Mouse (Mus musculus): ENCODE data around the gene Tanc1. TPM values are rescaled to one million over a fixed set of nuclear protein-coding genes. Genes with fewer than 3 reads are reported as not detected.

Tanc1 gene
- total RNA-seq, 2 experiments from 2014 or later, result 26.3 to 32.3 TPM

- no peak for DNase-seq (ENCODE audit: extremely low spot score in 1 of 2, low spot score in 2 of 2)
- H3K4me3 ChIP-seq, result no peak overlapping the region
- H3K27ac ChIP-seq, result no peak overlapping the region
- intact Hi-C loops (cut with DNase I), result no loop called here
- TF ChIP-seq CTCF (IDR thresholded peaks at IDR 0.05), result no peak
Observed at GRCm38 (mm10) chr2:59716461-59716860, 104.6 kb downstream of the Tanc1 start.

GRCm38 (mm10) chr2:59717746-59718294, 106.0 kb downstream of the Tanc1 start:
- intact Hi-C loops (cut with DNase I), result no loop called here
- no peak for DNase-seq (ENCODE audit: extremely low spot score in 1 of 2, low spot score in 2 of 2)
- Histone ChIP-seq H3K27ac (no peak overlapping the region), H3K4me3 (no peak overlapping the region)
- no peak for TF ChIP-seq CTCF (IDR thresholded peaks at IDR 0.05)

GRCm38 (mm10) chr2:59718601-59719416, 107.0 kb downstream of the Tanc1 start:
- Histone ChIP-seq H3K4me3 (no peak overlapping the region), H3K27ac (no peak overlapping the region)
- intact Hi-C loops (cut with DNase I), result no loop called here
- no peak for DNase-seq (ENCODE audit: extremely low spot score in 1 of 2, low spot score in 2 of 2)
- no peak for TF ChIP-seq CTCF (IDR thresholded peaks at IDR 0.05)

DNA sequence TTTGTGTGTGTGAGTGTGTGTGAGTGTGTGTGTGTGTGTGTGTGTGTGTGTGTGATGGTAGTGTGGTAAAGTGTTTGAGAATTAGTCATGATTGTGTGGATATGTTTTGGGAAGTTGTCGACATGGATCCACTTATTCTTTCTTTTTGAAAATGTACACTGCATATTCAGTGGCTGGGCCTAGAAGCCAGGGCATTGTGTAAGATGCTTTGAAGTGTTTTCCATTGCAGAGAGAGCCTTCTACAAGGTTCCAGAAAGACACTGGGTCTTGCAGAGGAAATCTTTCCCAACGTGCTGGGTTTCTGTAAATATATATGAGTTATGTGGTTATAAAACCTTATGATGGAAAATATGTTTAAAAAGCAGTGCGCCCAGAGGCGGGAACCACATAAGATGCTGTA, 108.0 kb downstream of the Tanc1 start:
- intact Hi-C loops (cut with DNase I), result no loop called here
- H3K27ac ChIP-seq, result no peak overlapping the region
- TF ChIP-seq CTCF (IDR thresholded peaks at IDR 0.05), result no peak
- DNase-seq (ENCODE audit: extremely low spot score in 1 of 2, low spot score in 2 of 2), result no peak
- no peak overlapping the region for H3K4me3 ChIP-seq

GRCm38 (mm10) chr2:59721119-59721518, 109.3 kb downstream of the Tanc1 start:
- intact Hi-C loops (cut with DNase I), result no loop called here
- Histone ChIP-seq H3K27ac (no peak overlapping the region), H3K4me3 (no peak overlapping the region)
- DNase-seq (ENCODE audit: extremely low spot score in 1 of 2, low spot score in 2 of 2), result no peak
- TF ChIP-seq CTCF (IDR thresholded peaks at IDR 0.05), result no peak

GRCm38 (mm10) chr2:59721758-59722157, 109.9 kb downstream of the Tanc1 start:
- no peak overlapping the region for H3K27ac ChIP-seq
- no peak overlapping the region for H3K4me3 ChIP-seq
- TF ChIP-seq CTCF (IDR thresholded peaks at IDR 0.05), result no peak
- intact Hi-C loops (cut with DNase I), result no loop called here
- DNase-seq (ENCODE audit: extremely low spot score in 1 of 2, low spot score in 2 of 2), result no peak

- H3K4me3 ChIP-seq, result no peak overlapping the region
- no peak for DNase-seq (ENCODE audit: extremely low spot score in 1 of 2, low spot score in 2 of 2)
- intact Hi-C loops (cut with DNase I), result no loop called here
- no peak overlapping the region for H3K27ac ChIP-seq
- no peak for TF ChIP-seq CTCF (IDR thresholded peaks at IDR 0.05)
Observed at GRCm38 (mm10) chr2:59723311-59723710, 111.5 kb downstream of the Tanc1 start.

DNA sequence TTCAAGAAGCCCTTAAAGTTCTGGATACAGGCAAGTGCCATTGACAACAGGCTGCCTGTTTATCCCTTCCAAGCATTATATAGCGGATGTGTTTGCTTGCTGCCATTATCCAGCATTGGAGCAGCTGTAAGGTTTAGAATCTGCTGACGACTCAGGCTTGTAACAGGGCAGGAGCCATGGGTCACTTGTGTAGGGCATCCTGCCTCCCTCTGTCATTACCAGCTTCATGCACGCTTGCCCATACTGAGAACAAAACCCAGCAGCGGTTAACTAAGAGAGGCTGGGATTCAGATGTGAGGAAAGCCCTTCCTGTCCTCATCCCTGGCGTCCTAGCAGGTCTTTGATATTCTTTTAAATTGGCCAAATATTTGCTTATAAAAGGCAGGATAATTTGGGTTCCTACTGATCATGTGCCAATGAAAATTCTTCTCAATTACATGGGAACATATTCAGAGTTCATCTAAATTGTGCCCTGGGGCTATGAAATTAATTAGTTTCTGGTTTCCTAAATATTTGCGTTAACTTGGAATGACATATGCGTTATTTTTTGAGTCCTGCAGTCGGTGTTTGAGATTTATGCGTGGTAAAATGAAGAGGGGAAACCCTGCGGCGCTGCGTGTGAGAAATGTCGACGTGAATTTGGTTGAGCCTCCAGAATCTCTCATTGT, 113.8 kb downstream of the Tanc1 start:
- DNase-seq (ENCODE audit: extremely low spot score in 1 of 2, low spot score in 2 of 2), result no peak
- H3K4me3 ChIP-seq, result no peak overlapping the region
- no peak for TF ChIP-seq CTCF (IDR thresholded peaks at IDR 0.05)
- intact Hi-C loops (cut with DNase I), result no loop called here
- H3K27ac ChIP-seq, result no peak overlapping the region

GRCm38 (mm10) chr2:59731831-59732230, 120.0 kb downstream of the Tanc1 start:
- TF ChIP-seq CTCF (IDR thresholded peaks at IDR 0.05), result no peak
- DNase-seq (ENCODE audit: extremely low spot score in 1 of 2, low spot score in 2 of 2), result no peak
- intact Hi-C loops (cut with DNase I), result no loop called here
- H3K27ac ChIP-seq, result no peak overlapping the region
- no peak overlapping the region for H3K4me3 ChIP-seq

- no peak for TF ChIP-seq CTCF (IDR thresholded peaks at IDR 0.05)
- Histone ChIP-seq H3K4me3 (no peak overlapping the region), H3K27ac (no peak overlapping the region)
- intact Hi-C loops (cut with DNase I), result no loop called here
- no peak for DNase-seq (ENCODE audit: extremely low spot score in 1 of 2, low spot score in 2 of 2)
Observed at GRCm38 (mm10) chr2:59733410-59733809, 121.6 kb downstream of the Tanc1 start.

DNA sequence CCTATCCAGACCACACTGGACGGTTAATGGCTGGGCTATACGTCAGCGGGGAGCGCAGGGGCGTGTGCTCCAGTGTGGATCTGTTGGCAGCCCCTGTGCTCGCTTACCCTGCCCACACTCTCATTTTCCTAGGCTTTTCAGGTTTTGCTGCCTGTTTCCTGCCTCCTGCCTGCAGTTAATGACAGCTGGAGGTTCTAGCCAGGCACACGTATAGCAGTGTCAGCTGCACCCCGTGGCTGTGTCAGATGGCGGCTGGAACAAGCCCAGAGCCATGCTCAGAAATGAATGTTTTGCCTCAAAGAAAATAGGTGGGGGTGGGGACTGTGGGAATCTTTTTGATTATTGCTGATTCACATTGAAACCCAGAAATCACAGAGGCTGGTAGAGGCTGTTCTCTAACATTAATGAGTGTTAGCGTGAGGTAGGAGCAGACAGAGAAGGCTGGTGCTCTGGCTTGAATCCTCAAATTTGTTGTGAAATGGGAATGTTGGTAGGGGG, 124.6 kb downstream of the Tanc1 start:
- H3K27ac ChIP-seq, result no peak overlapping the region
- H3K4me3 ChIP-seq, result no peak overlapping the region
- DNase-seq (ENCODE audit: extremely low spot score in 1 of 2, low spot score in 2 of 2), result no peak

DNA sequence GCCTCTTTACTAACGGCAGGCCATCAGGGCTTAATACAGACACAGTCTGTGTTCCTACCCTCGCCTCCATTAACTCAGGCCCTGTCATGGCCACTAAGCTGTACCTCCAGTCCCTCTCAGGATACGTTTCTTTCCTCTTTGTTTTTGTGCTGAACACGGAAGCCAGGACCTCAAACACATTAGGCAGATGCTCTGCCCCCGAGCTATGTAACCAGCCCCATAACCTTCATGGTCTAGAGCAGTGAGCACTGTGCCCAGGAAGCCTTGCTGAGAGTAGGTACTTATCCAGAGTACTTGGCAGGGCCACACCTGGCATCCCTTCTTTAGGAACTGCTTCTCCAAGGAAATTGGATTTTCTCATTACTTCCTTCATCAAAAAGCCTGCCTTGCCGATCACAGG, 125.5 kb downstream of the Tanc1 start:
- Histone ChIP-seq H3K4me3 (no peak overlapping the region), H3K27ac (no peak overlapping the region)
- intact Hi-C loops (cut with DNase I), result no loop called here
- TF ChIP-seq CTCF (IDR thresholded peaks at IDR 0.05), result no peak
- no peak for DNase-seq (ENCODE audit: extremely low spot score in 1 of 2, low spot score in 2 of 2)

More for the DNA sequence above, 124.6 kb downstream of the Tanc1 start:
- intact Hi-C loops (cut with DNase I), result no loop called here
- no peak for TF ChIP-seq CTCF (IDR thresholded peaks at IDR 0.05)
